ENCODE assay signal across 10 mouse cellular contexts in genomic region chr11:60248596-60249404, GRCm38 (mm10). TPM values are rescaled to one million over a fixed set of nuclear protein-coding genes. Genes with fewer than 3 reads are reported as not detected.
DNase-seq lines count a peak whose midpoint lies in the region; ATAC-seq and TF ChIP-seq lines count a peak whose summit lies in the region.
"Had no signal": no experiment of that assay in that cellular context is flagged by ENCODE, and none has a peak within 500 bp of the region (broad histone marks: within the 10 kb centered on the region; RNA-seq: fewer than 3 reads in every experiment).

No protein-coding gene starts in this region.

- no peak for TF ChIP-seq POLR2A in ES-Bruce4 (IDR thresholded peaks at IDR 0.05; ENCODE audit: insufficient read depth, low read length)

- no peak; the same call in 1 of the 2 replicates for ATAC-seq in midbrain, embryonic 15.5 days (replicated peaks)

- H3K4me2 ChIP-seq in midbrain, embryonic 15.5 days, result no peak overlapping the region

- H3K4me1 ChIP-seq in ES-Bruce4 (ENCODE audit: control insufficient read depth, insufficient read depth, low read length), result peaks cover 6% of the 10 kb centered on the region
- peaks cover 37% of the 10 kb centered on the region for H3K4me1 ChIP-seq in hindbrain, embryonic 10.5 days (replicated peaks)
- H3K4me1 ChIP-seq in midbrain, embryonic 15.5 days, result peaks cover 16% of the 10 kb centered on the region

- H3K9me3 ChIP-seq in ES-Bruce4 (replicated peaks; ENCODE audit: control insufficient read depth, insufficient read depth, low read length, poor library complexity, severe bottlenecking), result no peaks in the 10 kb centered on the region
- H3K9me3 ChIP-seq in hindbrain, embryonic 10.5 days, result no peaks in the 10 kb centered on the region
- H3K9me3 ChIP-seq in midbrain, embryonic 15.5 days, result no peaks in the 10 kb centered on the region

- H3K36me3 ChIP-seq in ES-Bruce4 (ENCODE audit: control insufficient read depth, insufficient read depth, low read length, poor library complexity, severe bottlenecking), result no peaks in the 10 kb centered on the region
- peaks cover 9% of the 10 kb centered on the region for H3K36me3 ChIP-seq in hindbrain, embryonic 10.5 days
- H3K36me3 ChIP-seq in midbrain, embryonic 15.5 days (replicated peaks), result peaks cover 9% of the 10 kb centered on the region; the same call in 1 of the 2 replicates

- H3K27me3 ChIP-seq in ES-Bruce4 (ENCODE audit: control insufficient read depth, insufficient read depth, low read length, poor library complexity, severe bottlenecking), result no peaks in the 10 kb centered on the region
- no peaks in the 10 kb centered on the region for H3K27me3 ChIP-seq in hindbrain, embryonic 10.5 days (ENCODE audit: insufficient read depth, poor library complexity, severe bottlenecking)
- no peaks in the 10 kb centered on the region for H3K27me3 ChIP-seq in midbrain, embryonic 15.5 days (replicated peaks)

- TF ChIP-seq EP300 in ES-Bruce4 (IDR thresholded peaks at IDR 0.05; ENCODE audit: insufficient read depth, low read depth, low read length), result peak; percentile 81

- no peak overlapping the region for H3K4me3 ChIP-seq in ES-Bruce4 (ENCODE audit: low read depth, low read length)
- no peak overlapping the region for H3K4me3 ChIP-seq in hindbrain, embryonic 10.5 days
- H3K4me3 ChIP-seq in midbrain, embryonic 15.5 days, result no peak overlapping the region

- WGBS in hindbrain, embryonic 10.5 days, result 53% methylated on average over 13 of the region's 13 CpGs
- WGBS in midbrain, embryonic 15.5 days, result 38% methylated on average over 13 of the region's 13 CpGs

- TF ChIP-seq CTCF in ES-Bruce4 (IDR thresholded peaks at IDR 0.05; ENCODE audit: low read depth, low read length), result peak; percentile 40

- no peak overlapping the region for H3K9ac ChIP-seq in ES-Bruce4 (ENCODE audit: low read depth, poor library complexity, severe bottlenecking)
- no peak overlapping the region for H3K9ac ChIP-seq in midbrain, embryonic 15.5 days

- peak; percentile 40 for DNase-seq in embryo, embryonic 10 days (ENCODE audit: low spot score)
- no peak for DNase-seq in embryo, embryonic 10.5 days (ENCODE audit: low spot score)
- DNase-seq in hindbrain, embryonic 10.5 days (ENCODE audit: low spot score), result no peak
- no peak for DNase-seq in urinary bladder, postnatal 10 days (ENCODE audit: low spot score)
- no peak for DNase-seq in adrenal gland, adult 8-10 months
- DNase-seq in urinary bladder, adult 18-20 months (ENCODE audit: low spot score in 2 of 2), result no peak
- DNase-seq: adrenal gland, adult 2 months; right cerebral cortex, postnatal 14 days had no signal

- peak overlapping the region; percentile 62; the same call in 1 of the 2 replicates for H3K27ac ChIP-seq in ES-Bruce4 (ENCODE audit: insufficient read depth, low read length)
- peak overlapping the region; percentile 57 for H3K27ac ChIP-seq in hindbrain, embryonic 10.5 days
- peak overlapping the region; percentile 69 for H3K27ac ChIP-seq in midbrain, embryonic 15.5 days

RNA-seq across cellular contexts. Expression of gene Srebf1, which starts 26.4 kb away (rescaled TPM):
- 60.5 and 68.6 TPM in 2 replicates for polyA plus RNA-seq in ES-Bruce4 (2011; ENCODE audit: insufficient read depth, insufficient read length, low read depth, missing spikeins)
- polyA plus RNA-seq in hindbrain, embryonic 10.5 days (2016; fragmentation: Nextera tagmentation; extraction: Ambion mirVana), result 45.0 and 55.8 TPM in 2 replicates
- 37.0 and 38.3 TPM in 2 replicates for polyA plus RNA-seq in midbrain, embryonic 15.5 days (2015; fragmentation: Nextera tagmentation; extraction: Ambion mirVana)
- total RNA-seq in adrenal gland, adult 8-10 months (2022), result 100 to 1,000 TPM; 165 to 367 (median 213) TPM
